Mouse (Mus musculus): ENCODE measurements at regions not wholly inside any gene's neighbourhood (a gene's known extent, or its start where the extent isn't known, plus 50 kb on each side); places are given as distances from the start of the nearest gene placed in this dataset.
"Not testable (repeated sequence)": the region's sequence is repeated elsewhere in the genome, so short reads cannot be mapped to it uniquely, and the experiment has no call there.

DNA sequence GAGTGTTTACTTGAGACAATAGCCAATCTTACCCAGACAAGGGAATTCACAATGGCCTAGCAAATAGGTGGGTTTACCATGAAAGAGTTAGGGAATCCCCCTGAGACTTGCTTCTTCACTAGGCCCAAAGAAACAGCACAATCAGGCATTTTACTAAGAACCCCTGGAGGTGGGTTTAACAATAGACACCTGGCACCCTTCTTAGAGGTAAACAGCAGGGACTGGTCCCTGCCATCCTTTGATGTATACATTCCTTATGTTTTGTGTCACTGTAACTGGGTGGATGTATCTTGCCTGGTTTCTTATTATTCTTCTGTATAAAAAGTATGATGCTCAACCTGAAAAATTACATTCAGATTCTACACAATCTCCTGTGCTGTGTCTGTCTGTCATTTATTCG is 127.7 kb upstream of the Thsd7a start:
- H3K4me3 ChIP-seq (ENCODE audit: low read depth, low read length); H3K36me3 ChIP-seq (ENCODE audit: control insufficient read depth, insufficient read depth, low read length); H3K4me1 ChIP-seq (ENCODE audit: control insufficient read depth, insufficient read depth, low read length); ATAC-seq (ENCODE audit: low read depth); H3K9ac ChIP-seq (replicated peaks; ENCODE audit: low read depth, low read length); H3K27ac ChIP-seq (ENCODE audit: low read depth, low read length); H3K9me3 ChIP-seq (ENCODE audit: control insufficient read depth, low read length); H3K27me3 ChIP-seq (ENCODE audit: control insufficient read depth, insufficient read depth, low read length); H3K4me2 ChIP-seq (ENCODE audit: low read depth, low read length): not testable (repeated sequence)
- 73% methylated on average over 1 of the region's 1 CpGs for WGBS

DNA sequence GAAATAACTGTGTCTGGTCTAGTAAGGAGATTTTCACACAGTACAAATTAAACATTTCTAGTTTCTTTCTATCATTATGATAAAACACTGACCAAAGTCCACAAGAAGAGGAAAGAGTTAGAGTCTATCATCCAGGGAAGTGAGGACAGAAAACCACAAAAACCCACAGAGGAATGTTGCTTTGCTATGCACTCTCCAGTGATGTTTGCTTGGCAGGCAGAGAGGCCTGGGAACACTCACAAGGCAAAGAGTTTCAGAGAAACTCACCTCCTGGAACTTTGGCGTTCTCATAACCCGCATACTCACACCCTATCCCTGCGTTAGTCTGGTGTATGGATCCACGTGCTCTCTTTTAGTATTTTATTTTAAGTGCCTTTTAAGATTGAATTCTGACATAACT is 127.2 kb upstream of the Thsd7a start:
- Histone ChIP-seq H3K4me1 (ENCODE audit: control insufficient read depth, insufficient read depth, low read length) (no peaks in the 10 kb centered on the region), H3K36me3 (ENCODE audit: control insufficient read depth, insufficient read depth, low read length) (no peaks in the 10 kb centered on the region), H3K4me2 (ENCODE audit: low read depth, low read length) (no peak overlapping the region), H3K4me3 (ENCODE audit: low read depth, low read length) (no peak overlapping the region), H3K27me3 (ENCODE audit: control insufficient read depth, insufficient read depth, low read length) (no peaks in the 10 kb centered on the region), H3K9ac (replicated peaks; ENCODE audit: low read depth, low read length) (no peak overlapping the region), H3K9me3 (ENCODE audit: control insufficient read depth, low read length) (no peaks in the 10 kb centered on the region), H3K27ac (ENCODE audit: low read depth, low read length) (no peak overlapping the region)
- WGBS, result 56% methylated on average over 4 of the region's 4 CpGs
- ATAC-seq (ENCODE audit: low read depth), result no peak

DNA sequence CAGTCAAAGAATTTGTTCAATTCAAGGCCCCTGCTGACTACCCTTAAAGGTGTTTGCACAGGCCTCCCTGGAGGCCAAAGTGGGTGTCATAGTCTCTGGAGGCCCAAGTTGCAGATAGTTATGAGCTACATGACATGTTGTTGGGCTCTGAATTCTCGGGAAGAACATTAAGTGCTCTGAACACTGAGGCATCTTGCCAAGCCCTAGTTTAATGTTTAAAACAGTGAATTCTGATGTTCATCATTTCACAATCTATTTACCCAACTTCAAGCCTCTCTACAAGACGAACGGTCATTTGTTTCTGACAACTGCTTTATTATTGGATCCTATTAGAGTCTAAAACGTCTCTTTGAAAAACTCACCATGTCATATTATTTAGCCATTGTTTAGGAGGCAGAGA is 119.0 kb upstream of the Thsd7a start:
- no peak for ATAC-seq (ENCODE audit: low read depth)
- Histone ChIP-seq H3K4me1 (ENCODE audit: control insufficient read depth, insufficient read depth, low read length) (no peaks in the 10 kb centered on the region), H3K27me3 (ENCODE audit: control insufficient read depth, insufficient read depth, low read length) (no peaks in the 10 kb centered on the region), H3K4me2 (ENCODE audit: low read depth, low read length) (no peak overlapping the region), H3K36me3 (ENCODE audit: control insufficient read depth, insufficient read depth, low read length) (no peaks in the 10 kb centered on the region), H3K27ac (ENCODE audit: low read depth, low read length) (no peak overlapping the region), H3K9me3 (ENCODE audit: control insufficient read depth, low read length) (no peaks in the 10 kb centered on the region), H3K4me3 (ENCODE audit: low read depth, low read length) (no peak overlapping the region), H3K9ac (replicated peaks; ENCODE audit: low read depth, low read length) (no peak overlapping the region)
- WGBS, result 87% methylated on average over 4 of the region's 4 CpGs

DNA sequence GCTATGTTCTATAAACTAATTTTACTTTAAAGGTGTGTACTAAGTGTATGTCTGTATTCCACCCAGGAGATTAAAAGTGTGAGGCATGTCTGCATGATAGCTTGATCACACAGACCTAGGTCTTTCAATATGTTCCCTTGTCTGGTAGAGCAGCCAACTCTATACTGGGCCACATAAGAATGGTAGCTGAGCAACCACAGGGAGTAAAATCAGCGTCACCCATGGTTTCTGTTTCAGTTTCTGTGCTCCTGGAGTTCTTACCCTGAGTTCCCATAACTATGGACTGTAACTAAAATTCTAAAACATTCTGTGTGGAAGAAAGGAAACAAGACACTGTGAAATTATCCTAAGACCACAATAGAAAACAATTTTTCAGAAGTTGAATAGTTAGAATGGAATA is 102.8 kb upstream of the Thsd7a start:
- Histone ChIP-seq H3K9me3 (ENCODE audit: control insufficient read depth, low read length) (no peaks in the 10 kb centered on the region), H3K4me3 (ENCODE audit: low read depth, low read length) (no peak overlapping the region), H3K4me1 (ENCODE audit: control insufficient read depth, insufficient read depth, low read length) (no peaks in the 10 kb centered on the region), H3K9ac (replicated peaks; ENCODE audit: low read depth, low read length) (no peak overlapping the region), H3K36me3 (ENCODE audit: control insufficient read depth, insufficient read depth, low read length) (no peaks in the 10 kb centered on the region), H3K4me2 (ENCODE audit: low read depth, low read length) (no peak overlapping the region), H3K27me3 (ENCODE audit: control insufficient read depth, insufficient read depth, low read length) (no peaks in the 10 kb centered on the region), H3K27ac (ENCODE audit: low read depth, low read length) (no peak overlapping the region)
- WGBS, result 85% methylated on average over 1 of the region's 1 CpGs
- ATAC-seq (ENCODE audit: low read depth), result no peak

DNA sequence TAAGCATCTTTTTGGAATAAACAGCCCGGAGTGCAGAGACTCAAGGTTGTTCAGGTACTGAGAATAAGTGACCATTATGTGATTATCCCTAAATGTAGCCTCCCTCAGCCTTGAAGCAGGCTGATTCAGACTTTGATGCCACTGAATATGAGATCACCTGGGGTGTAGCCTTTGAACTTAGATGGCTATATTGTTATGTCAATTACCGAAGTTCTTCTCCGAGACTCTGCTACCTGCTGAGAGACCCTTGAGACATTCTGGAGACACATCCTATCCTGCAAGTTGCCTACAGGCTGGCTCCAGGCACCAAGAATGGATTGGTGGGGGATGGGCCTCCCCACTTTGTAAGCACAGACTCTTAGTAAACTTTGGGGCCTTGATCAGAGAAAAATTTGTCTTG is 85.9 kb upstream of the Thsd7a start:
- WGBS, result 35% methylated on average over 3 of the region's 3 CpGs
- H3K36me3 ChIP-seq (ENCODE audit: control insufficient read depth, insufficient read depth, low read length), result not testable (repeated sequence)

DNA sequence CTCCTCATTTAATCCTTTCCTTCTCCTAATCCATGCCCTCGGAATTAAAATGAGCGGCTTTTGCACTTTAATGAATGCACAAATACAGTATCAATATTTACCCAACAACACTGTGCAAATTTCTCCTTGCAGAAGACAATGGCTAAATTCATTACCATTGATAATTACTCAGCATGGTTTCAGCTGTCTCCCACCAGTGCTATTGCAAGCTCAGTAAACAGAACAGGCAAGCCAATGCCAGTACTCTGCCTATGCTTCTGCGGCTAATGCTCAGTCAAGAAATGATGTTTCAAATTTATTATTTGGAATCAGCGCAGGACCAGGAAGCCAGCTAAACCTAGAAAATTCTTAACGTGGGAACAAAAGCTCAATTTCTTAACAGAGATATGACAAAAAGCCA is 84.1 kb upstream of the Thsd7a start:
- ATAC-seq (ENCODE audit: low read depth), result peak; percentile 68; the same call in 1 of the 2 replicates

More for the DNA sequence above, 85.9 kb upstream of the Thsd7a start:
- ATAC-seq (ENCODE audit: low read depth); H3K27ac ChIP-seq (ENCODE audit: low read depth, low read length); H3K9ac ChIP-seq (replicated peaks; ENCODE audit: low read depth, low read length); H3K27me3 ChIP-seq (ENCODE audit: control insufficient read depth, insufficient read depth, low read length); H3K4me2 ChIP-seq (ENCODE audit: low read depth, low read length); H3K4me1 ChIP-seq (ENCODE audit: control insufficient read depth, insufficient read depth, low read length); H3K4me3 ChIP-seq (ENCODE audit: low read depth, low read length); H3K9me3 ChIP-seq (ENCODE audit: control insufficient read depth, low read length): not testable (repeated sequence)

DNA sequence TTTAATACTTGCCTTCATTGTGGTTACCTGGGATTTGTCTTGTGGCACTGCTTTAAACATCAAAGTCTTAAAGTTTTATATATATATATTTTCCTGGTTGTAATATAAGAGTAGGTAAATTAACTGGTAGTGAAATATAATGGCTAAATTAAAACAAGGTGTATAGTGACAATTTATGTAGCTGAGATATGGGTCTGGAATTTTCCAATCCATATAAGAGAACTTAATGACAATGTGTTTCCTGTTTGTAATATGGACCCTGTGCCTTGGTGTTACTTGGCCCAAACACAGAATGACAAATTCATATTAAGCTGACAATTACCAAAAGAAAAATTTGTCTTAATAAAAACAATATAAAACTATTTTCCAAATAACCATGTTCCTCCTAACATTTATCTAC is 82.7 kb upstream of the Thsd7a start:
- no peaks in the 10 kb centered on the region for H3K9me3 ChIP-seq (ENCODE audit: control insufficient read depth, low read length)
- no peak overlapping the region for H3K4me3 ChIP-seq (ENCODE audit: low read depth, low read length)
- no peak overlapping the region for H3K4me2 ChIP-seq (ENCODE audit: low read depth, low read length)
- H3K36me3 ChIP-seq (ENCODE audit: control insufficient read depth, insufficient read depth, low read length), result no peaks in the 10 kb centered on the region
- no peaks in the 10 kb centered on the region for H3K27me3 ChIP-seq (ENCODE audit: control insufficient read depth, insufficient read depth, low read length)
- no peak overlapping the region for H3K9ac ChIP-seq (replicated peaks; ENCODE audit: low read depth, low read length)
- ATAC-seq (ENCODE audit: low read depth), result no peak
- H3K4me1 ChIP-seq (ENCODE audit: control insufficient read depth, insufficient read depth, low read length), result no peaks in the 10 kb centered on the region
- H3K27ac ChIP-seq (ENCODE audit: low read depth, low read length), result no peak overlapping the region

More for the DNA sequence above, 84.1 kb upstream of the Thsd7a start:
- Histone ChIP-seq H3K4me2 (ENCODE audit: low read depth, low read length) (no peak overlapping the region), H3K9ac (replicated peaks; ENCODE audit: low read depth, low read length) (no peak overlapping the region), H3K27ac (ENCODE audit: low read depth, low read length) (no peak overlapping the region), H3K27me3 (ENCODE audit: control insufficient read depth, insufficient read depth, low read length) (no peaks in the 10 kb centered on the region), H3K9me3 (ENCODE audit: control insufficient read depth, low read length) (no peaks in the 10 kb centered on the region), H3K4me1 (ENCODE audit: control insufficient read depth, insufficient read depth, low read length) (no peaks in the 10 kb centered on the region), H3K4me3 (ENCODE audit: low read depth, low read length) (no peak overlapping the region), H3K36me3 (ENCODE audit: control insufficient read depth, insufficient read depth, low read length) (no peaks in the 10 kb centered on the region)
- 31% methylated on average over 5 of the region's 5 CpGs for WGBS

DNA sequence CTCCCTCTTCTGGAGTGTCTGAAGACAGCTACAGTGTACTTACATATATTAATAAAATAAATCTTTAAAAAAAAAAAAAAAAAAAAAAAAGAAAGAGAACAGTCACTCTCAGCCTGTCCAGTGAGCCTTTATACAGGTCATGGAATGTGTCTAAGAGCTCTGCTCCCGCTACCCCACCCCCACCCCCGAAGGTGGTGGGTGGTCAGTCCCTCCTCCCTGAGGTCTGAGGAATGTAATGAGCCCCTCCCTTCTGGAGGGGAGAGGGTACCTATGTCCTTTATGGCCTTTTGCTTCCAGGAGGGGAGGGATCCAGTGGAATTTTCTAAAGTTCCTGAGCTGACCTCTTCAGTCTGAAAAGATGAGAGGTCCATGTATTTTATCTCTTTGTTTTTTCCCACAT is 82.3 kb upstream of the Thsd7a start:
- H3K4me2 ChIP-seq (ENCODE audit: low read depth, low read length), result no peak overlapping the region
- H3K4me3 ChIP-seq (ENCODE audit: low read depth, low read length), result no peak overlapping the region
- WGBS, result 81% methylated on average over 2 of the region's 2 CpGs
- no peaks in the 10 kb centered on the region for H3K9me3 ChIP-seq (ENCODE audit: control insufficient read depth, low read length)
- no peak for ATAC-seq (ENCODE audit: low read depth)
- H3K27me3 ChIP-seq (ENCODE audit: control insufficient read depth, insufficient read depth, low read length), result no peaks in the 10 kb centered on the region
- no peaks in the 10 kb centered on the region for H3K36me3 ChIP-seq (ENCODE audit: control insufficient read depth, insufficient read depth, low read length)
- H3K9ac ChIP-seq (replicated peaks; ENCODE audit: low read depth, low read length), result no peak overlapping the region
- H3K4me1 ChIP-seq (ENCODE audit: control insufficient read depth, insufficient read depth, low read length), result no peaks in the 10 kb centered on the region
- no peak overlapping the region for H3K27ac ChIP-seq (ENCODE audit: low read depth, low read length)

DNA sequence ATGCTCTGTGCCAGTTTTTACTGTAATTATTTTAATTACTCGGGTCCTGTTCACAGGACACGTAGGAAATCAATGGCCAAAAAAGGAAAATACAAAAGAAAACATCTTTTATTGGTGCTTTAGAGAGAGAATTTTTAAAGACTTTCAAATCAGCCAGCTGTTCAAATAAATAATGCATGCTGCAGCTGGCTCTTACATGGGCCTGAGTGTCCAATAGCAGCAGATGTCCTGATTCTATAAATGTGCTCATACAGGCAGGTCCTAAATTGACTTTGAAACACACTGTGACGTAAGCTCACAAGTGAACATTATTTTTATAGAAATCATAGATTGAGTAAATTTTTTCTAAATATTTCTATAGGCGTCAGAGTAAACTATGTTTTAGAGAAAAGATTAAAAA is 78.5 kb upstream of the Thsd7a start:
- H3K36me3 ChIP-seq (ENCODE audit: control insufficient read depth, insufficient read depth, low read length), result no peaks in the 10 kb centered on the region
- no peak overlapping the region for H3K9ac ChIP-seq (replicated peaks; ENCODE audit: low read depth, low read length)
- no peaks in the 10 kb centered on the region for H3K27me3 ChIP-seq (ENCODE audit: control insufficient read depth, insufficient read depth, low read length)
- H3K4me2 ChIP-seq (ENCODE audit: low read depth, low read length), result no peak overlapping the region
- WGBS, result 48% methylated on average over 4 of the region's 4 CpGs
- no peak for ATAC-seq (ENCODE audit: low read depth)
- H3K9me3 ChIP-seq (ENCODE audit: control insufficient read depth, low read length), result no peaks in the 10 kb centered on the region
- H3K27ac ChIP-seq (ENCODE audit: low read depth, low read length), result no peak overlapping the region
- no peaks in the 10 kb centered on the region for H3K4me1 ChIP-seq (ENCODE audit: control insufficient read depth, insufficient read depth, low read length)
- no peak overlapping the region for H3K4me3 ChIP-seq (ENCODE audit: low read depth, low read length)

Measured in neural tube, embryonic 14.5 days (tissue).